Mouse (Mus musculus) lung, postnatal 4 days (tissue): ENCODE results near the gene Rin2.

Source experiments
- DNase-seq, 2 experiments: peaks; one replicate each; pipeline ENCODE4 v3.0.0; 2021

Rin2 gene

GRCm38 (mm10) chr2:145675142-145675755, at the start of gene Rin2:
TSS of gene Rin2 (plus strand) at chr2:145675215.
- peak; percentile 82 to 91 for DNase-seq

GRCm38 (mm10) chr2:145631123-145631798, 43.8 kb upstream of the Rin2 start:
- no peak for DNase-seq

- peak; percentile 34 to 63 for DNase-seq
Observed at GRCm38 (mm10) chr2:145631799-145632174, 43.2 kb upstream of the Rin2 start.

GRCm38 (mm10) chr2:145633811-145634210, 41.2 kb upstream of the Rin2 start:
- no peak for DNase-seq

- DNase-seq = no peak
Observed at GRCm38 (mm10) chr2:145640255-145640984, 34.6 kb upstream of the Rin2 start.

- peak; percentile 9 to 27 for DNase-seq
Observed at GRCm38 (mm10) chr2:145655373-145655960, 19.5 kb upstream of the Rin2 start.

- no peak for DNase-seq
Observed at GRCm38 (mm10) chr2:145656121-145656520, 18.9 kb upstream of the Rin2 start.

- DNase-seq = no peak
Observed at GRCm38 (mm10) chr2:145656716-145657115, 18.3 kb upstream of the Rin2 start.

- DNase-seq = no peak
Observed at GRCm38 (mm10) chr2:145661242-145661641, 13.8 kb upstream of the Rin2 start.

- DNase-seq = no peak
Observed at GRCm38 (mm10) chr2:145663899-145664298, 11.1 kb upstream of the Rin2 start.

- DNase-seq = no peak
Observed at GRCm38 (mm10) chr2:145664311-145664710, 10.7 kb upstream of the Rin2 start.

- no peak for DNase-seq
Observed at GRCm38 (mm10) chr2:145668135-145668534, 6.9 kb upstream of the Rin2 start.

GRCm38 (mm10) chr2:145670131-145670530, 4.9 kb upstream of the Rin2 start:
- no peak for DNase-seq

- peak in 1 of 2 experiments; percentile 26 for DNase-seq
Observed at GRCm38 (mm10) chr2:145674496-145675141, 396 bp upstream of the Rin2 start.

- peak; percentile 59 to 70 for DNase-seq
Observed at GRCm38 (mm10) chr2:145675756-145676543, 935 bp downstream of the Rin2 start.

- DNase-seq = peak; percentile 39 to 41
Observed at GRCm38 (mm10) chr2:145676544-145676925, 1.5 kb downstream of the Rin2 start.

- DNase-seq = no peak
Observed at GRCm38 (mm10) chr2:145676936-145677335, 1.9 kb downstream of the Rin2 start.

- no peak for DNase-seq
Observed at GRCm38 (mm10) chr2:145680141-145680540, 5.1 kb downstream of the Rin2 start.

- no peak for DNase-seq
Observed at GRCm38 (mm10) chr2:145680762-145681161, 5.7 kb downstream of the Rin2 start.

GRCm38 (mm10) chr2:145681626-145682025, 6.6 kb downstream of the Rin2 start:
- no peak for DNase-seq

- no peak for DNase-seq
Observed at GRCm38 (mm10) chr2:145682924-145683323, 7.9 kb downstream of the Rin2 start.

- peak; percentile 68 to 76 for DNase-seq
Observed at GRCm38 (mm10) chr2:145683536-145683935, 8.5 kb downstream of the Rin2 start.
